Mouse (Mus musculus) G1E (cell line): ENCODE measurements around the gene Pbrm1.

Experiments
- CTCF ChIP-seq: IDR thresholded peaks from 2 replicates; pipeline ENCODE4 v1.5.1; 2012; ENCODE audit warnings: low read depth, low read length, inconsistent platforms, mixed read lengths
- GATA1 ChIP-seq: IDR thresholded peaks from 2 replicates; pipeline ENCODE4 v1.6.1; 2012; ENCODE audit warnings: borderline replicate concordance, low read length, inconsistent platforms, mixed read lengths
- GATA2 ChIP-seq: IDR thresholded peaks from 2 replicates; pipeline ENCODE4 v1.6.1; 2012; ENCODE audit warnings: low read depth, low read length, inconsistent platforms, borderline replicate concordance
- POLR2AphosphoS5 ChIP-seq: IDR thresholded peaks from 2 replicates; pipeline ENCODE4 v1.6.1; 2012; ENCODE audit warnings: low read depth, low read length, inconsistent platforms; ENCODE audit not compliant: insufficient replicate concordance
- TAL1 ChIP-seq: conservative IDR thresholded peaks from 2 replicates; pipeline ENCODE4 v1.6.1; 2012; ENCODE audit warnings: low read depth, low read length, inconsistent platforms, mixed read lengths

DNA sequence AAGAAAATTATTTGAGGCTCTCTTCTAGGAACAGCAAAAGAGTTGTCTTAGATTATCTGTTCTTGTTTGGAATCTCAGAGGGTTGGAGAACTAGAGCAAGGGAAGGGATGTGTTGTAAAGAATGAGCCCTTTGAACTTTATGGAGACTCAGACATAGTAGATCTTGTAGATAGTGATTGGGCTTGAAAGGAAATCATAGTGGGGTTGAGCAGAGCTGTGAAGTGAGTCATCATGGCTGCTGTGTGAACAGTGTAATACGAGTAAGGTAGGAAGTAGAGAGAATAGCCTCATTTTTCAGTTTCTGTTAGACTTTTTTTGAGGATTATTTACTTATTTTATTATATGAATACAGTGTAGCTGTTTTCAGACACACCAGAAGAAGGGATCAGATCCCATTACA, 71.0 kb downstream of the Pbrm1 start:
- TF ChIP-seq CTCF: no peak
- no peak for TF ChIP-seq GATA2
- no peak for TF ChIP-seq GATA1
- TF ChIP-seq POLR2AphosphoS5: no peak
- TF ChIP-seq TAL1: no peak
